Mouse (Mus musculus) liver, embryonic 16.5 days (tissue): ENCODE measurements around the gene Krtcap2. TPM values are rescaled to one million over a fixed set of nuclear protein-coding genes. Genes with fewer than 3 reads are reported as not detected.

Source experiments
- ATAC-seq: fragments of 200-750 bp; cut with Nextera tagmentation; 2 replicates; pipeline ENCODE4 v1.8.0; 2017; ENCODE audit warnings: low read depth, mild to moderate bottlenecking, moderate number of reproducible peaks, moderate library complexity
- H3K27ac ChIP-seq: fragments of 300-500 bp; sonication (generic); 2 replicates; pipeline ENCODE4 v1.5.1; 2014; ENCODE audit warnings: mild to moderate bottlenecking, low read length
- H3K27me3 ChIP-seq: fragments of 300-500 bp; sonication (generic); 2 replicates; pipeline ENCODE4 v1.6.1; 2014; ENCODE audit warnings: low read depth, low read length, mixed read lengths; ENCODE audit not compliant: control insufficient read depth, insufficient read depth
- H3K36me3 ChIP-seq: fragments of 300-500 bp; sonication (generic); 2 replicates; pipeline ENCODE4 v1.6.1; 2014; ENCODE audit warnings: mild to moderate bottlenecking; ENCODE audit not compliant: control insufficient read depth, insufficient read depth
- H3K4me1 ChIP-seq: fragments of 300-500 bp; sonication (generic); 2 replicates; pipeline ENCODE4 v1.6.1; 2014; ENCODE audit warnings: low read depth, low read length, mixed read lengths; ENCODE audit not compliant: control insufficient read depth
- H3K4me2 ChIP-seq: fragments of 300-500 bp; sonication (generic); 2 replicates; pipeline ENCODE4 v1.6.1; 2014; ENCODE audit warnings: low read depth, low read length, mixed read lengths
- H3K4me3 ChIP-seq: fragments of 300-500 bp; sonication (generic); 2 replicates; pipeline ENCODE4 v1.5.1; 2014; ENCODE audit warnings: low read depth, mild to moderate bottlenecking, low read length
- H3K9ac ChIP-seq: fragments of 300-500 bp; sonication (generic); 2 replicates; pipeline ENCODE4 v1.6.1; 2014; ENCODE audit warnings: low read depth, low read length
- H3K9me3 ChIP-seq: fragments of 300-500 bp; sonication (generic); replicated peaks from 2 replicates; pipeline ENCODE4 v1.6.1; 2016; ENCODE audit warnings: low read length; ENCODE audit not compliant: control insufficient read depth
- WGBS: fragments of 180-500 bp; shearing (Covaris S2); extraction: QIAGEN DNeasy Blood & Tissue Kit; methylation state at CpG from one replicate; pipeline ENCODE4 v1.1.7; 2014; ENCODE audit not compliant: insufficient replicate concordance; 5-methylcytosine and 5-hydroxymethylcytosine counted together
- polyA plus RNA-seq: library from polyadenylated mRNA; unstranded; fragments of >200 nt; fragmentation: Nextera tagmentation; extraction: Ambion mirVana; gene quantifications from 2 replicates; pipeline ENCODE4 v1.2.1, GENCODE M21; 2015

The Krtcap2 gene
- polyA plus RNA-seq, 1 experiment from 2014 or later = 129 TPM

DNA sequence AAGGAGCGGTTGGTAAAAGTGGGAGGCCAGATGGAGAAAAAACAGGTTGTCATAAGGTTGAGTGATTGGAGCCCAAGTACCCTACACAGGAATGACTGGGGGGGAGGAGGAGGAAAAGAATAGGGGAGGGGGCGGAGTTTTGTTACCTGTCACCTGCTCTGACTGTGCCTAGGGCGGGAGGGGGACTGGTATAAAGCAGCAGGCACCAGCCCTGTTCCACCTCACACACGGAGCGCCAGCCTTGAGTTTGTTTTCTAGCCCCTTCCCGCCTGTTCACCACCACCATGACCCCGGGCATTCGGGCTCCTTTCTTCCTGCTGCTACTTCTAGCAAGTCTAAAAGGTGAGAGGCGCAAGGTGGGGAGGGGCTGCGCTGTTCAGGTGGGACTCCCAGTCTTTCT lies 16.9 kb upstream of the Krtcap2 start, which contains the start of gene Muc1:
Gene Muc1, plus strand, starts transcription at position 222 of the 400 bp plus-strand sequence.
- H3K4me2 ChIP-seq = peak within 1 kb of the TSS; percentile 74
- H3K9me3 ChIP-seq = no peaks in the 10 kb centered on the region
- no peaks in the 10 kb centered on the region for H3K36me3 ChIP-seq
- peaks cover 51% of the 10 kb centered on the region for H3K27me3 ChIP-seq
- H3K27ac ChIP-seq = no peak within 1 kb of the TSS
- ATAC-seq = no peak
- 32% methylated on average over 10 of the region's 10 CpGs for WGBS
- H3K4me3 ChIP-seq = peak within 1 kb of the TSS; percentile 57
- H3K9ac ChIP-seq = no peak within 1 kb of the TSS
- H3K4me1 ChIP-seq = peaks cover 15% of the 10 kb centered on the region

DNA sequence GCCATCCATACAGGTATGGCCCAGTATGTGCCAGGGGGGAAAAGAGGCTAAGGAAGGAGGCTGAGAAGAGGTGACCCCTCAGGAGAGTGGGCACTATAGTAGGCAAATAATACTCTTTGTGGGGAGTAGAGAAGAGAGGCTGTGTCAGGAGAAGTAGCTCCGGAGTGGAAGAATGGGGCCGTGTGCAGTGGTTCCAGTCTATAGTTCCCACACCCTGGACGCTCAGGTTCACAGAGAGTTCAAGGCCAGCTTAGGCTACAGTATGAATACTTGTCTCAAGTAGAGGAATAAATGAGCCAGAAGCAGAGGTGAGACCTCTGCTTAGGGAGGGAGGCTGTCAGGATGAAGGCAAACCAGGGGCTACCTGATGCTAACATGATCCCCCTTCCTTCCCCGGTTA lies 16.5 kb upstream of the Krtcap2 start:
- 66% methylated on average over 4 of the region's 4 CpGs for WGBS

DNA sequence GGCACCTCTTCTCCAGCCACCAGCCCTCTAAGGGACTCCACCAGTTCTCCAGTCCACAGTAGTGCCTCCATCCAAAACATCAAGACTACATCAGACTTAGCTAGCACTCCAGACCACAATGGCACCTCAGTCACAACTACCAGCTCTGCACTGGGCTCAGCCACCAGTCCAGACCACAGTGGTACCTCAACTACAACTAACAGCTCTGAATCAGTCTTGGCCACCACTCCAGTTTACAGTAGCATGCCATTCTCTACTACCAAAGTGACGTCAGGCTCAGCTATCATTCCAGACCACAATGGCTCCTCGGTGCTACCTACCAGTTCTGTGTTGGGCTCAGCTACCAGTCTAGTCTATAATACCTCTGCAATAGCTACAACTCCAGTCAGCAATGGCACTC lies 15.2 kb upstream of the Krtcap2 start:
- Histone ChIP-seq H3K36me3 (no peaks in the 10 kb centered on the region), H3K27ac (no peak overlapping the region), H3K4me2 (no peak overlapping the region), H3K9me3 (no peaks in the 10 kb centered on the region), H3K4me3 (no peak overlapping the region), H3K9ac (no peak overlapping the region), H3K27me3 (peaks cover 47% of the 10 kb centered on the region), H3K4me1 (peaks cover 15% of the 10 kb centered on the region)
- WGBS = 53% methylated on average over 2 of the region's 2 CpGs
- no peak for ATAC-seq

More for the DNA sequence above, 16.5 kb upstream of the Krtcap2 start:
- Histone ChIP-seq H3K9ac (no peak overlapping the region), H3K4me3 (no peak overlapping the region), H3K4me2 (no peak overlapping the region), H3K36me3 (no peaks in the 10 kb centered on the region), H3K4me1 (peaks cover 15% of the 10 kb centered on the region), H3K9me3 (no peaks in the 10 kb centered on the region), H3K27me3 (peaks cover 51% of the 10 kb centered on the region), H3K27ac (no peak overlapping the region)
- ATAC-seq = no peak

DNA sequence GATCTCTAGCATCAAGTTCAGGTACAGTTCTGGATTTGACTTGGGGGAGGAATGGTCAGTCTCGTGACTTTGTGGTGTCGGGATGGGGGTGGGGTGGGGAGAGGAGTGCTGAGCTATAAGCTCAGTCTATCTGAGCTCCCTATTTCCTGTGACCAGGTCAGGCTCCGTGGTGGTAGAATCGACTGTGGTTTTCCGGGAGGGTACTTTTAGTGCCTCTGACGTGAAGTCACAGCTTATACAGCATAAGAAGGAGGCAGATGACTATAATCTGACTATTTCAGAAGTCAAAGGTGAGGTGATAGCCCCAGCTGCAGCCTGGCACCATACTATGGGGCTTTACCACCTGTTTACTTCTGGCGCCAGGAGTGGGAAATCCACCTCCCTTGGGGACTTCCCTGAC lies 14.4 kb upstream of the Krtcap2 start:
- Histone ChIP-seq H3K4me1 (peaks cover 15% of the 10 kb centered on the region), H3K9ac (no peak overlapping the region), H3K27me3 (peaks cover 40% of the 10 kb centered on the region), H3K36me3 (no peaks in the 10 kb centered on the region), H3K27ac (no peak overlapping the region), H3K4me3 (no peak overlapping the region), H3K9me3 (no peaks in the 10 kb centered on the region), H3K4me2 (no peak overlapping the region)
- 23% methylated on average over 7 of the region's 7 CpGs for WGBS
- no peak for ATAC-seq

DNA sequence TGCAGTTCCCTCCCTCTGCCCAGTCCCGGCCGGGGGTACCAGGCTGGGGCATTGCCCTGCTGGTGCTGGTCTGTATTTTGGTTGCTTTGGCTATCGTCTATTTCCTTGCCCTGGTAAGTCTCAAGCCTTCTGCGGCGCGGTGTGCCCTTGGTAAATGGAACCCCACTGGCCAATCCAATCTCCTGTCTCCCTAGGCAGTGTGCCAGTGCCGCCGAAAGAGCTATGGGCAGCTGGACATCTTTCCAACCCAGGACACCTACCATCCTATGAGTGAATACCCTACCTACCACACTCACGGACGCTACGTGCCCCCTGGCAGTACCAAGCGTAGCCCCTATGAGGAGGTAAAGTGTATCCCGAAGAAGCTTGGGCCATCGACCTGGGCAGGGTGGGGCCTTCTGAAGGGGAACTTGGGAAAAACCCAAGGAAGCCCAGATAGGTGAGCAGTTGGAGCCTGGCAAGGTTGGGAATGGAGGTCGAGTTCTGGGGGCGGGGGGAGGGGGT lies 13.9 kb upstream of the Krtcap2 start:
- no peaks in the 10 kb centered on the region for H3K9me3 ChIP-seq
- no peak for ATAC-seq
- H3K4me1 ChIP-seq = peaks cover 15% of the 10 kb centered on the region
- H3K9ac ChIP-seq = no peak overlapping the region
- peaks cover 35% of the 10 kb centered on the region for H3K27me3 ChIP-seq
- H3K4me2 ChIP-seq = no peak overlapping the region
- H3K4me3 ChIP-seq = no peak overlapping the region
- H3K27ac ChIP-seq = no peak overlapping the region
- WGBS = 60% methylated on average over 16 of the region's 16 CpGs
- H3K36me3 ChIP-seq = no peaks in the 10 kb centered on the region

DNA sequence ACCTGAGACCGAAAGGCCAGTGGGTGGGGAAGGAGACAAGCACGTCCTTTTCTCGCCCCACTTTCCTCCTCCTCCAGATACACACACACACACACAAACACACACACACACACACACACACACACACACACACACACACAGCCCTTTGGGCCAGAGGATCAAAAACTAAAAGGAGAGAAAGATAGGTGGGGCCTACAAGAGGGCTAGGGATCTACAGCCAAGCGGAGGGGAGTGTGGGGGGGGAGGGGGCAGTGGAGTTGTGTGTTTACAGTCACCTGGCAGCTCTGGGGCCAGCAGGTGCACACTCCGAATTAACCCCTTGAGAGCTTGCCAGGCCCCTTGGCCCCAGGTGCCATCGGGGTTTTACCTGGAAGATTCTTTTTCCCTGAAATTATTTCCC lies 13.2 kb upstream of the Krtcap2 start:
- Histone ChIP-seq H3K27ac (no peak overlapping the region), H3K27me3 (peaks cover 27% of the 10 kb centered on the region), H3K9ac (no peak overlapping the region), H3K4me2 (no peak overlapping the region), H3K36me3 (no peaks in the 10 kb centered on the region), H3K4me3 (no peak overlapping the region), H3K9me3 (no peaks in the 10 kb centered on the region), H3K4me1 (peaks cover 9% of the 10 kb centered on the region)
- ATAC-seq = no peak
- 63% methylated on average over 6 of the region's 6 CpGs for WGBS

DNA sequence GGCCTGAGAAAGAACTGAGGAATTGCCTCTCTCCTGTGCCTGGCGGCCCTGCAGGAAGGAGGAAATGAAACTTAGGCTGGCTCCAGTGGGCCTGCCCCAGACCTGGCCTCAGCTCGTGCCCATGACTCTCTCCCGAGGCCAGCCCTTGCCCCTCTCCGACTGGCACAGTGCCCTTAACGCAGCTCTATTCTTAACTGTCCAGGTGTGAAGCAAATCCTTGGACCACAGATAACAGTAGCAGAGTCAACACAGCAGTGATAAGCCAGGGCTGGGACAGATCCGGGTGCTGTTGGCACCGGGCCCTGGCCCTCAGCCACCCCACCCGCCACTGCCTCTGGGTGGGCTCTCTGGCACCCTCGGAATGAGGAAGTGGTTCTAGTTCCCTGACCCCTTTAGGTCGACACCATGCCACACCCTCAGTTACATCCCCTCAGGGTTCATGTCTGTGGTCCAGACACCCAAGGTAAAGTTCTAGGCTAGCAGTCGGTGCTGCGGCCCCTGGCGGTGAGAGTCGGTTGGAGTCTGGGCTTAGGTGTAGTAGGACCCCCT lies 12.1 kb upstream of the Krtcap2 start:
- no peak for ATAC-seq
- Histone ChIP-seq H3K4me1 (peaks cover 4% of the 10 kb centered on the region; the same call in 1 of the 2 replicates), H3K9ac (no peak overlapping the region), H3K9me3 (no peaks in the 10 kb centered on the region), H3K4me3 (no peak overlapping the region), H3K4me2 (no peak overlapping the region), H3K27me3 (peaks cover 22% of the 10 kb centered on the region), H3K27ac (no peak overlapping the region), H3K36me3 (no peaks in the 10 kb centered on the region)
- WGBS = 35% methylated on average over 14 of the region's 14 CpGs

DNA sequence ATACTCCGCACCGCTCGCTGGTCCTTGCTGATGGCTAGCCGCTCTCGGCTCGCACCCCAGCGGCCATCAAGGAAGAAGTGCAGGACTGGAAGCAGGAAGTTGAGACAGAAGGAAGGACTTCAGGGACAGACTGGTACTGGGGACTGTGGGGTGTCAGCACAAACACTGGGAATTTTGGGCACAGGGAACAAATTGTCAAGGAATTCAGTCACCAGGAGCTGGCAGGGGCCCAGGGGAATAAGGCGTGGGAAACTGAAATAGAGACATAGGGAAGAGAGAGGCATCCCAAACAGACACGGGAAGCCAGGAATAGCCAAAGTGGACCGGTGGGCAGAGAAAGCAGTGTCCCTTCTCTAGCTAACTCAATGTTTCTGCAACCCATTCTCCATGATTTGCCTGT lies 9.2 kb upstream of the Krtcap2 start:
- H3K27me3 ChIP-seq = peaks cover 3% of the 10 kb centered on the region
- 78% methylated on average over 10 of the region's 10 CpGs for WGBS
- H3K4me3 ChIP-seq = no peak overlapping the region
- H3K27ac ChIP-seq = no peak overlapping the region
- no peak overlapping the region for H3K4me2 ChIP-seq
- no peak overlapping the region for H3K9ac ChIP-seq
- peaks cover 3% of the 10 kb centered on the region; the same call in 1 of the 2 replicates for H3K4me1 ChIP-seq
- no peak for ATAC-seq
- H3K36me3 ChIP-seq = no peaks in the 10 kb centered on the region
- H3K9me3 ChIP-seq = no peaks in the 10 kb centered on the region

DNA sequence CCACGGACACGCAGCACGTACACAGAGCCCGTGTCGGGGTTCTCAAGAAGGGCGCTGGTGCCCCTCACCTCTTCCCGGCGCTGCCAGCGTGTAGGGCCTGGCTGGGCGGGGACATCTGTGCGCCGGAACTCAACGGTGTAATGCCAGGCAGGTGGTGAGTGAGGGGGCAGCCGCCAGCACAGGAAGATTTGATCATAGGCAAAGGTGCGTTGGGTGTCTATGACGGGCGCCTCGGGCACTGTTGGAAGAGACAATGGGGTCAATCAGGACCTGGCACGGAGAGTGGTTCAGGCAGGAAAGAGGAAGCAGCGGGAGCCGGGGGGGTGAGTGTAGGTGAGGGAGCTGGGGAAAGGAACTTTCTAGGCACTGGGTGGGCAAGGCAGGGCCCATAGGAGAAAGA lies 8.1 kb upstream of the Krtcap2 start:
- no peak overlapping the region for H3K27ac ChIP-seq
- no peak overlapping the region for H3K4me2 ChIP-seq
- WGBS = 75% methylated on average over 21 of the region's 21 CpGs
- H3K9ac ChIP-seq = no peak overlapping the region
- no peak overlapping the region for H3K4me3 ChIP-seq
- H3K9me3 ChIP-seq = no peaks in the 10 kb centered on the region
- peaks cover 3% of the 10 kb centered on the region for H3K27me3 ChIP-seq
- H3K36me3 ChIP-seq = no peaks in the 10 kb centered on the region
- ATAC-seq = no peak
- peaks cover 3% of the 10 kb centered on the region; the same call in 1 of the 2 replicates for H3K4me1 ChIP-seq
